In genomic region chr3:59456938-59457337, GRCm38 (mm10) we compare ENCODE assay signal across 12 mouse cellular contexts.
"Had no signal": no experiment of that assay in that cellular context is flagged by ENCODE, and none has a peak within 500 bp of the region (broad histone marks: within the 10 kb centered on the region; RNA-seq: fewer than 3 reads in every experiment).

No protein-coding gene starts in this region.

- ATAC-seq: midbrain, embryonic 13.5 days had no signal

- H3K9ac ChIP-seq: kidney, embryonic 15.5 days; liver, embryonic 13.5 days; midbrain, embryonic 13.5 days had no signal

- H3K9me3 ChIP-seq: kidney, embryonic 15.5 days; liver, embryonic 13.5 days; megakaryocyte, embryonic 14.5 days; midbrain, embryonic 10.5 days; midbrain, embryonic 13.5 days had no signal

- H3K4me1 ChIP-seq: kidney, embryonic 15.5 days; liver, embryonic 13.5 days; midbrain, embryonic 10.5 days; midbrain, embryonic 13.5 days had no signal

- DNase-seq: kidney, adult 2 months; kidney, postnatal 10 days; kidney, postnatal 36 days; layer of hippocampus, postnatal 36 days; liver, embryonic 13.5 days; thymus, adult 18-20 months; thymus, postnatal 36 days had no signal

- H3K4me2 ChIP-seq: kidney, embryonic 15.5 days; liver, embryonic 13.5 days; midbrain, embryonic 13.5 days had no signal

- H3K4me3 ChIP-seq: kidney, embryonic 15.5 days; left cerebral cortex, adult 2 months; liver, embryonic 13.5 days; megakaryocyte, embryonic 14.5 days; midbrain, embryonic 10.5 days; midbrain, embryonic 13.5 days had no signal

- H3K36me3 ChIP-seq: kidney, embryonic 15.5 days; liver, embryonic 13.5 days; midbrain, embryonic 10.5 days; midbrain, embryonic 13.5 days had no signal

- H3K27me3 ChIP-seq: kidney, embryonic 15.5 days; liver, embryonic 13.5 days; megakaryocyte, embryonic 14.5 days; midbrain, embryonic 13.5 days had no signal

- H3K27ac ChIP-seq: kidney, embryonic 15.5 days; left cerebral cortex, adult 2 months; liver, embryonic 13.5 days; midbrain, embryonic 10.5 days; midbrain, embryonic 13.5 days had no signal
